Mouse (Mus musculus): Measurements from ENCODE around the gene Myt1l.

- TF ChIP-seq CTCF (IDR thresholded peaks at IDR 0.05; ENCODE audit: insufficient read depth, low read depth, low read length) = no peak
- no peak for TF ChIP-seq POLR2A (IDR thresholded peaks at IDR 0.05; ENCODE audit: insufficient read depth, low read depth, low read length)
Measured at GRCm38 (mm10) chr12:29868295-29868694, 340.1 kb downstream of the Myt1l start.
